Mouse (Mus musculus) layer of hippocampus, adult 18-20 months (tissue): ENCODE measurements around the gene Wdr78. TPM values are rescaled to one million over a fixed set of nuclear protein-coding genes. Genes with fewer than 3 reads are reported as not detected.

Experiments
- total RNA-seq, 2 experiments: library from RNA; stranded (reverse); gene quantifications; 2 replicates each; pipeline ENCODE4 v1.2.3; 2021

The Wdr78 gene
- total RNA-seq, 2 experiments from 2014 or later: 13.2 to 14.1 TPM

Other genes with a start within 250 kb of the Wdr78 start
- under 1 TPM; 0.32 to 0.38 TPM for gene Tctex1d1, start 135.9 kb downstream of the Wdr78 start, total RNA-seq
- gene Insl5, start 87.7 kb downstream of the Wdr78 start, total RNA-seq: 1 to 10 TPM in 1 of 2 experiments, under 1 TPM in 1; 0.82 to 1.4 TPM
- gene Mier1, start 165 bp downstream of the Wdr78 start, total RNA-seq: 10 to 100 TPM; 50.7 to 51.3 TPM
- 10 to 100 TPM; 12.6 to 15.1 TPM for gene Slc35d1, start 100.6 kb upstream of the Wdr78 start, total RNA-seq
- not detected for gene 4921539E11Rik, start 176.3 kb upstream of the Wdr78 start, total RNA-seq
- gene Oma1, start 199.3 kb upstream of the Wdr78 start, total RNA-seq: 1 to 10 TPM; 9.0 to 9.4 TPM